Mouse (Mus musculus) heart, postnatal 36 days (tissue): ENCODE measurements around the gene Sec61g. TPM values are rescaled to one million over a fixed set of nuclear protein-coding genes. Genes with fewer than 3 reads are reported as not detected.

Experiments used
- total RNA-seq, 2 experiments: library from RNA; stranded (reverse); gene quantifications; 2 replicates each; pipeline ENCODE4 v1.2.3; 2021

Gene Sec61g
- total RNA-seq, 2 experiments from 2014 or later, result 2.2 to 3.7 TPM

Other genes with a start within 250 kb of the Sec61g start
- gene Egfr, start 243.7 kb upstream of the Sec61g start, total RNA-seq, result 10 to 100 TPM in 1 of 2 experiments, 1 to 10 TPM in 1; 5.5 to 10.5 TPM